Mouse (Mus musculus): Measurements from ENCODE around the gene 4930447F04Rik. TPM values are rescaled to one million over a fixed set of nuclear protein-coding genes. Genes with fewer than 3 reads are reported as not detected.

The 4930447F04Rik gene
- not detected in 2 replicates for polyA plus RNA-seq (2015; fragmentation: Nextera tagmentation; extraction: Ambion mirVana)

GRCm38 (mm10) chrX:66304124-66304523 lies at the start of gene 4930447F04Rik:
TSS of gene 4930447F04Rik (minus strand) at chrX:66304224.

